Mouse (Mus musculus) kidney, embryonic 14.5 days (tissue): ENCODE measurements around the gene Lefty2. TPM values are rescaled to one million over a fixed set of nuclear protein-coding genes. Genes with fewer than 3 reads are reported as not detected.

Experiments
- ATAC-seq: fragments of 200-750 bp; cut with Nextera tagmentation; 2 replicates; pipeline ENCODE4 v1.8.0; 2017; ENCODE audit warnings: moderate number of reproducible peaks, mild to moderate bottlenecking, moderate TSS enrichment, moderate library complexity; ENCODE audit not compliant: low FRiP score, low TSS enrichment
- H3K27ac ChIP-seq: fragments of 300-500 bp; sonication (generic); 2 replicates; pipeline ENCODE4 v1.5.1; 2014; ENCODE audit warnings: low read depth, mild to moderate bottlenecking, low read length, moderate library complexity, mixed read lengths
- H3K27me3 ChIP-seq: fragments of 300-500 bp; sonication (generic); 2 replicates; pipeline ENCODE4 v1.6.1; 2014; ENCODE audit warnings: mild to moderate bottlenecking, low read length; ENCODE audit not compliant: control insufficient read depth, insufficient read depth
- H3K36me3 ChIP-seq: fragments of 300-500 bp; sonication (generic); 2 replicates; pipeline ENCODE4 v1.6.1; 2014; ENCODE audit warnings: low read length, mixed read lengths; ENCODE audit not compliant: control insufficient read depth, insufficient read depth
- H3K4me1 ChIP-seq: fragments of 300-500 bp; sonication (generic); 2 replicates; pipeline ENCODE4 v1.6.1; 2014; ENCODE audit warnings: low read length, mixed read lengths; ENCODE audit not compliant: control insufficient read depth, insufficient read depth
- H3K4me2 ChIP-seq: fragments of 300-500 bp; sonication (generic); replicated peaks from 2 replicates; pipeline ENCODE4 v1.6.1; 2014; ENCODE audit warnings: low read depth, mild to moderate bottlenecking, low read length
- H3K4me3 ChIP-seq: fragments of 300-500 bp; sonication (generic); 2 replicates; pipeline ENCODE4 v1.5.1; 2014; ENCODE audit warnings: mild to moderate bottlenecking, low read length
- H3K9ac ChIP-seq: fragments of 300-500 bp; sonication (generic); 2 replicates; pipeline ENCODE4 v1.6.1; 2014; ENCODE audit warnings: low read depth, mild to moderate bottlenecking, low read length, moderate library complexity
- H3K9me3 ChIP-seq: fragments of 300-500 bp; sonication (generic); 2 replicates; pipeline ENCODE4 v1.6.1; 2016; ENCODE audit warnings: low read length; ENCODE audit not compliant: control insufficient read depth
- WGBS: fragments of 180-500 bp; shearing (Covaris S2); extraction: QIAGEN DNeasy Blood & Tissue Kit; methylation state at CpG from one replicate; pipeline ENCODE4 v1.1.7; 2014; 5-methylcytosine and 5-hydroxymethylcytosine counted together
- polyA plus RNA-seq: library from polyadenylated mRNA; unstranded; fragments of >200 nt; fragmentation: Nextera tagmentation; extraction: Ambion mirVana; gene quantifications from 2 replicates; pipeline ENCODE4 v1.2.1, GENCODE M21; 2014

The Lefty2 gene
- polyA plus RNA-seq, 1 experiment from 2014 or later: not detected

- Histone ChIP-seq H3K27ac (no peak overlapping the region), H3K4me3 (no peak overlapping the region), H3K4me2 (no peak overlapping the region), H3K4me1 (peaks cover 18% of the 10 kb centered on the region; the same call in 1 of the 2 replicates), H3K27me3 (peaks cover 11% of the 10 kb centered on the region; the same call in 1 of the 2 replicates), H3K9me3 (no peaks in the 10 kb centered on the region), H3K9ac (no peak overlapping the region), H3K36me3 (no peaks in the 10 kb centered on the region)
- WGBS: 87% methylated on average over 4 of the region's 4 CpGs
- no peak for ATAC-seq
Observed at GRCm38 (mm10) chr1:180944553-180944952, 51.6 kb downstream of the Lefty2 start.

DNA sequence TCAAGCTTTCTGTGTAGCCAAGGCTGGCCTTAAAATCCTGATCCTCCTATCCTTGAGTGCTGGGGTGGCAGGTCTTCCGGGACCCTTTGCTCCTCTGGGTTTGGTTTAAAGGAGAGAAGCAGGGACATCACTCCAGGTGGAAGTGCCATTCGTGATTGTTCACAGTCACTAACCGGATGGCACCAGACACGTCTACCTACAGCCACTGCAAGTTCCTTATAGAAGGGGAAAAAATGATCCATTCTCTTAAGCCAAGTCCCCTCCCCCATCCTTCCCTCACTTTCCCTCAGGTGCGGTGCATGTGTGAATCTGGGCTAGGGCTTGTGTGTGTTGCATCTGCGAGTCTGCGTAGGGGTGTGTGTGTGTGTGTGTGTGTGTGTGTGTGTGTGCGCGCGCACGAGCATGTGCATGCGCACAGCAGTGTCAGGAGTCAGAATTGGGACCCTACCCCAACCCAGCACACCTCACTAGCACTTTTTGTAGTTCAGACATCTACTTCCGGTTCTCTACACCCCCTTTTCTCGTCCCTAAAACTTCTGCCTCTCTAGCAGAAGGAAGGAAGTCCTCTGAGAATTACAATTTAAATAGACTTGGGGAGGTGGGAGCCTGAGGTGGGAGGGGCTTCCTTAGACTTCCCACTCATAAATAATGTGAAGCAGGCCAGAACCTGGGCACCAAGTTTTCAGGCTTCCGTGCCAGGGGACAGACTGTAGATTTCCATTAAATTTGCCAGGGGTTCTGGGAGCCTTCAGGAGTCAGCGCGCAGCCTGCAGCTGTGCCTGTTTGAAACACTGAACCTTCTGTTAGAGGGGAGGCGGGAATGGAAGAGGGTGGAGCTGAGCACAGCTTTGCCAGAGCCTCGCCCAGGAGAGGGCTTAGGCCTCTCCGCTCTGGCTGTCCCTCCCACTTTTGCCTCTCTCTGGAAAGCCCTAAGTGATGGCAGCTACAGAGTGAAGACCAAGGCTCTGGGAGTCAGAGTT, 52.4 kb downstream of the Lefty2 start:
- Histone ChIP-seq H3K9ac (no peak overlapping the region), H3K4me1 (peaks cover 18% of the 10 kb centered on the region; the same call in 1 of the 2 replicates), H3K27ac (peak overlapping the region; percentile 34; the same call in 1 of the 2 replicates), H3K27me3 (peaks cover 11% of the 10 kb centered on the region; the same call in 1 of the 2 replicates), H3K4me2 (peak overlapping the region; percentile 35), H3K9me3 (no peaks in the 10 kb centered on the region), H3K4me3 (no peak overlapping the region), H3K36me3 (no peaks in the 10 kb centered on the region)
- peak; percentile 66; the same call in 1 of the 2 replicates for ATAC-seq
- WGBS: 33% methylated on average over 20 of the region's 20 CpGs

- peaks cover 17% of the 10 kb centered on the region; the same call in 1 of the 2 replicates for H3K4me1 ChIP-seq
- no peak overlapping the region for H3K9ac ChIP-seq
- no peaks in the 10 kb centered on the region for H3K9me3 ChIP-seq
- H3K27ac ChIP-seq: no peak overlapping the region
- H3K36me3 ChIP-seq: no peaks in the 10 kb centered on the region
- no peak overlapping the region for H3K4me2 ChIP-seq
- H3K27me3 ChIP-seq: peaks cover 4% of the 10 kb centered on the region; the same call in 1 of the 2 replicates
- H3K4me3 ChIP-seq: no peak overlapping the region
- ATAC-seq: no peak
- WGBS: 89% methylated on average over 6 of the region's 6 CpGs
Observed at GRCm38 (mm10) chr1:180946448-180946847, 53.5 kb downstream of the Lefty2 start.

Other genes with a start within 250 kb of the Lefty2 start
- gene Mixl1, start 196.1 kb upstream of the Lefty2 start, polyA plus RNA-seq: 0.36 and 0.47 TPM in 2 replicates
- gene Acbd3, start 167.1 kb upstream of the Lefty2 start, polyA plus RNA-seq: 18.8 and 28.0 TPM in 2 replicates
- gene H3f3a, start 79.2 kb upstream of the Lefty2 start, polyA plus RNA-seq: 2,845 and 3,531 TPM in 2 replicates
- gene Sde2, start 42.0 kb upstream of the Lefty2 start, polyA plus RNA-seq: 32.9 and 39.6 TPM in 2 replicates
- gene Pycr2, start 11.2 kb downstream of the Lefty2 start, polyA plus RNA-seq: 93.9 and 103 TPM in 2 replicates
- 0.51 and 0.54 TPM in 2 replicates for gene Lefty1, start 41.9 kb downstream of the Lefty2 start, polyA plus RNA-seq
- 4.0 and 7.5 TPM in 2 replicates for gene Tmem63a, start 49.2 kb downstream of the Lefty2 start, polyA plus RNA-seq
- 2.8 and 3.8 TPM in 2 replicates for gene Ephx1, start 127.8 kb downstream of the Lefty2 start, polyA plus RNA-seq
- not detected in 2 replicates for gene 9130409I23Rik, start 158.1 kb downstream of the Lefty2 start, polyA plus RNA-seq